Mouse (Mus musculus): ENCODE measurements around the gene Vcp.
"Not testable (repeated sequence)": the region's sequence is repeated elsewhere in the genome, so short reads cannot be mapped to it uniquely, and the experiment has no call there.

Gene Vcp

GRCm38 (mm10) chr4:43029749-43030148 lies 29.4 kb upstream of the Vcp start:
- no peak for DNase-seq (ENCODE audit: low spot score in 2 of 2)

GRCm38 (mm10) chr4:43029121-43029520 lies 28.8 kb upstream of the Vcp start:
- no peak for DNase-seq (ENCODE audit: low spot score in 2 of 2)

- DNase-seq (ENCODE audit: low spot score in 2 of 2), result peak; percentile 89 to 92
Measured at GRCm38 (mm10) chr4:43025084-43025960, 25.0 kb upstream of the Vcp start, which contains the start of gene Pigo. Pigo (minus strand) TSS chr4:43025819.

- DNase-seq (ENCODE audit: low spot score in 2 of 2), result no peak
Measured at GRCm38 (mm10) chr4:43024673-43025072, 24.4 kb upstream of the Vcp start.

GRCm38 (mm10) chr4:43021341-43021740 lies 21.0 kb upstream of the Vcp start:
- DNase-seq (ENCODE audit: low spot score in 2 of 2), result no peak

GRCm38 (mm10) chr4:43020876-43021275 lies 20.6 kb upstream of the Vcp start:
- DNase-seq (ENCODE audit: low spot score in 2 of 2), result no peak

- no peak for DNase-seq (ENCODE audit: low spot score in 2 of 2)
Measured at GRCm38 (mm10) chr4:43019641-43020465, 19.5 kb upstream of the Vcp start.

- no peak for DNase-seq (ENCODE audit: low spot score in 2 of 2)
Measured at GRCm38 (mm10) chr4:43019176-43019575, 18.9 kb upstream of the Vcp start.

GRCm38 (mm10) chr4:43018156-43018555 lies 17.8 kb upstream of the Vcp start:
- DNase-seq (ENCODE audit: low spot score in 2 of 2), result no peak

- no peak for DNase-seq (ENCODE audit: low spot score in 2 of 2)
Measured at GRCm38 (mm10) chr4:43012091-43012490, 11.8 kb upstream of the Vcp start.

- peak; percentile 78 to 82 for DNase-seq (ENCODE audit: low spot score in 2 of 2)
Measured at GRCm38 (mm10) chr4:43010161-43011038, 10.1 kb upstream of the Vcp start, which contains the start of gene Fancg. Fancg (minus strand) TSS chr4:43010506.

- DNase-seq (ENCODE audit: low spot score in 2 of 2), result no peak
Measured at GRCm38 (mm10) chr4:43005765-43006164, 5.5 kb upstream of the Vcp start.

- no peak for DNase-seq (ENCODE audit: low spot score in 2 of 2)
Measured at GRCm38 (mm10) chr4:43004951-43005350, 4.6 kb upstream of the Vcp start.

GRCm38 (mm10) chr4:43002756-43003439 lies 2.6 kb upstream of the Vcp start:
- DNase-seq (ENCODE audit: low spot score in 2 of 2), result no peak

- no peak for DNase-seq (ENCODE audit: low spot score in 2 of 2)
Measured at GRCm38 (mm10) chr4:43001272-43001671, 965 bp upstream of the Vcp start.

GRCm38 (mm10) chr4:42999451-43000140 lies 711 bp downstream of the Vcp start:
- peak; percentile 67 to 72 for DNase-seq (ENCODE audit: low spot score in 2 of 2)

- no peak for DNase-seq (ENCODE audit: low spot score in 2 of 2)
Measured at GRCm38 (mm10) chr4:42998022-42998421, 2.3 kb downstream of the Vcp start.

GRCm38 (mm10) chr4:42988296-42988695 lies 12.0 kb downstream of the Vcp start:
- no peak for DNase-seq (ENCODE audit: low spot score in 2 of 2)

GRCm38 (mm10) chr4:42980467-42980866 lies 19.8 kb downstream of the Vcp start:
- DNase-seq (ENCODE audit: low spot score in 2 of 2), result not testable (repeated sequence)

GRCm38 (mm10) chr4:42978062-42978461 lies 22.2 kb downstream of the Vcp start:
- DNase-seq (ENCODE audit: low spot score in 2 of 2), result no peak

Data from urinary bladder, postnatal 36 days (tissue).